Mouse (Mus musculus) cerebellum, adult 11 months (tissue): ENCODE measurements at regions not wholly inside any gene's neighbourhood (a gene's known extent, or its start where the extent isn't known, plus 50 kb on each side); places are given as distances from the start of the nearest gene placed in this dataset.

Experiments used
- DNase-seq: peaks from one replicate; pipeline ENCODE4 v3.0.0; 2022

- DNase-seq = no peak
These were observed 55.4 kb upstream of the Chd6 start for GRCm38 (mm10) chr2:161164320-161164719.
